Mouse (Mus musculus) mesoderm, embryonic 11.5 days (tissue): ENCODE measurements around the gene Ccdc30.

ENCODE experiments used
- DNase-seq: peaks from one replicate; pipeline ENCODE4 v3.0.0-alpha.2; 2012; ENCODE audit warnings: low read depth, low spot score

Ccdc30 gene

DNA sequence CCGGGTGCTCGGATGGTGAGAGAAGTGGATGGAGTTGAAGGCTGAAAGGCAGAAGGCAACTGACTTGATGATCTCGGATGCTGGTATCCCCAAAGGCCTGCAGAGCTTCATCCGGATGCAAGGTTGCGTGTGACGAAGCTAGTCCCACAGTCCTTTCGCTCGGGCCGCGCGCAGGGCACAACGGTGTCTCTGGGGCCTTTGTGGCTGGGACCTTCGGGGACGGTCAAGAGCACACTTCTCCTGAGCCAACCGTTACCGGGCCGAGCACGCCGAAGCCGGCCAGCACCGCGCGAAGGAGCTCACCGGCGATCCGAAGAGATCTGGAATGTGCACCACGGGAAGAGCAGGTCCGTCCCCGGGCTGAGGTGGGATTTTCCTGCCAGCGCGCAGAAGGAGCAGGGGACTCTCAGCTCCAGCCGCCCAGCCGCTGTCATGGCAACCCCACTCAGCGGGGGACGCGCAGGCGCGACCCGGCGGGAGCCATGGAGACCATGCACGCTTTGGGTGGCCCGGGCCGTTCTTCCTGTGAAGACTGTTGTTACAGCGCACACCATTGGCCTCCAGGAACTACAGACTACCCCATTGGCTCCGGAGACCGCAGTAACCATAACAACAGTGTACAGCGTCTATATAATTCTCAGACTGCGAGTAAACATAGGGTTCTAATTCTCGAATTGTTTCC, at the start of gene Ccdc30:
Gene Ccdc30, minus strand, starts transcription at position 450 of the 682 bp plus-strand sequence.
- peak; percentile 97 for DNase-seq

- no peak for DNase-seq
Measured at GRCm38 (mm10) chr4:119463756-119464419, 48.6 kb upstream of the Ccdc30 start.

- DNase-seq = peak; percentile 68
Measured at GRCm38 (mm10) chr4:119462858-119463755, 47.8 kb upstream of the Ccdc30 start.

- DNase-seq = no peak
Measured at GRCm38 (mm10) chr4:119462457-119462856, 47.1 kb upstream of the Ccdc30 start.

- no peak for DNase-seq
Measured at GRCm38 (mm10) chr4:119460728-119461141, 45.4 kb upstream of the Ccdc30 start.

DNA sequence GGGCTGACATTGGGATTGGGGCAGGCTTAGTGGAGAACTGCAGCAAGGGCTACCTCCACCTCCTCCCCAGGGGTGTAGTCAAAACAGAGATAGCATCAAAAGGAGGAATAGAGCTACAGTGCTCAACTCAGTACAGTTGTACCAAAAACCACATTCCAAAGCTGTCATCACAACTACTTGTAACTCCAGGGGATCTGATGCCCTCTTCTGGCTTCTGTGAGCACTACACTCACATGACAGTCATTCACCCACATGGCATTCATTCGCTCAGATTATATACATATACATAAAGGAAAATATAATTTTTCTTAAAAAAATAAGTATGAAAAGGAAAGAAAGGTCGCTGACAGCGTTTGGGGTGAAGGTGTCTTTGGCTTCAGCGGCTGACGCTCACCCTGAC, 45.0 kb upstream of the Ccdc30 start:
- peak; percentile 30 for DNase-seq

DNA sequence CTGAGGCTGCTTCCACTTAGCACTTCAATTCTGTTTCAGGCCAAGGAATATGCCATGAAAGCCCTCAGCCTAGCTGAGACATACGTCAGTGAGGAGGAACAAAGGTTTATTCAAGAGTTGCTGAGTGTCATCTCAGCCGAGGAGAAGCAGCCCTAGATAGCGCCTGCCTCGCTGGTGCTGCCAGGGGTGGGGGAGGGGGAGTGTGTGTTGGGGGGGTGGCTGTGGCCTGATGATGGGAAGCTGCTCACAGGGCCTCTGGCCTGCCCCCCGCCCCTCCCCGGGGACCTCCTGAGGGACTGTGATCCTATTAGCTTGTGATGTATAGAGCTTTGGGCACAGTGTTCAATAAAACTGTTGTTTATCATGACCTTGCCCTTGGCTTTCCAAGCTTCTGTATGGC, 38.2 kb upstream of the Ccdc30 start:
- DNase-seq = peak; percentile 48

DNA sequence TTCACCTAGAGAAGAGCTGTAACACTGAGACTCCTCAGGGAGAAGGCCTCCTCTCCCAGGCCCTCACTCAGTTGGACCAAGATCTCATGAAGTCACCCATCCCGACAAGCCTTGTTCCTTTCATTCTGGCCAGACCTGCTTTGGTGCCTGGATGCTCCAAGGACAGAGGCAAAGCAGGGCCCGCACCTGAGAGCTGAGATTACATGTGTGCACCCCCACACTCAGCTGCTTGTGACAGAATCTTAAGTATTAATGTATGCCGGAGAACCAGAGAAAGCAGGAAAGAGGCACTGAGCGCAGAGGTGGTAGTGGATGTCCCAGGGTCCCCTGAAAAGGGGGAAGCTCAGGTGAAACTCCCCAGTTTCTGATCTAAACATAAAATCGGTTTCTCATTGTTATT, 37.8 kb upstream of the Ccdc30 start:
- no peak for DNase-seq

GRCm38 (mm10) chr4:119450436-119450835, 35.1 kb upstream of the Ccdc30 start:
- DNase-seq = no peak

DNA sequence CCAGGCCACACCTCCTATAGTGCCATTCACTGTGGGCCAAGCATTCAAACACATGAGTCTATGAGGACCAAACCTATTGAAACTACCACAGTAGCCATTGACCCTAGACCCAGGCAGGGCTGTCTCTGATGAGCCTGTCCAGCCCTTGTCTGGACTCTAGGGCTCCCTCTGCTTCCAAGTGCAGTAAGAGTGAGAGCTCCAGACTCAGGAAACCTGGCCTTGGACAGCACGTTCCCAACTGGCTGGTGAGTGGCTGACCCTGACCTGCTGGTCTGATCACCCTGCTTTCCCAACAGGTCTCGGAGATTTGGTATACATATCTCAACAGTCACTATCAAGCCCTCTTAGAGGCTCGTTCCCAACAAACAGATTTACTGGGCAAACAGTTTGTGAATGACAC, 32.5 kb upstream of the Ccdc30 start:
- DNase-seq = no peak

- DNase-seq = no peak
Measured at GRCm38 (mm10) chr4:119447261-119447660, 31.9 kb upstream of the Ccdc30 start.

DNA sequence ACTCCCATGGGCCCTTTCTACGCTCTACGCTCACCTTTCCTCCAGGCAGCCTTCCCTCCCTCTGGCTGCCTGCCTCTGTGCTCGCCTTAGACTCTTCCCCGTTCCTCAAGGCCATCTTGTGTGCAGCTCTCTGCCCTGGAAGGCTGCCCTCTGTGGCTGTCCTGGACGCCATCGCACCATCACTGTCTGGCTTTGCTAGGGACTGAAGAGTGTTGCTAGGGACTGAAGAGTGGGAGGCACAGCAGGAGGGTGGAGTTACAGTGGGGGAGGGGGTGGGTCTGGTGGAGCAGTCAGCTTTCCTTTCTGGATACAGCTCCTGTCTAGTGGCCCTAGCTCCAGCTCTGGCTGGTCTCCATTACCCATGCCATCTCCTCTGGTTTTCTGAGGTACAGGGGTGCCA, 27.2 kb upstream of the Ccdc30 start:
- DNase-seq = no peak

DNA sequence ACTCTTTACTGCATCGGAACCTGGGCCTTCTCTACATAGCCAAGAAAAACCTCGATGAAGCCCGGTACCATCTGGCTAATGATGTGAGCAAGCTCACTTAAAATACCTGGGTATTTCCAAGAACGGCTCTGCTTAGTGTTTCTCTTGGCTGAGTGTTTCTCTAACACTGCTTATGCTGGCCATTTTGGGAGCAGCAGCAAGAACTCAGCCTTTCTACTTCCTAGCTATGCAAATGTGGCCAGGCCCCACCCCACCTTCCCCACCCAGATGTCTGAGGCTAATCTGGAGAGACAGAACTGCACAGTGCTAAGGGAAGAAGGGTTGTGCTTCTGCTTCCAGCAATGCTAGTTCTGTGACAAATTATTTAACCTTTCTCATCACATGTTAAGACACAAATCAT, 26.5 kb upstream of the Ccdc30 start:
- DNase-seq = no peak

GRCm38 (mm10) chr4:119437936-119438335, 22.6 kb upstream of the Ccdc30 start:
- DNase-seq = no peak

- no peak for DNase-seq
Measured at GRCm38 (mm10) chr4:119430678-119431077, 15.4 kb upstream of the Ccdc30 start.

- no peak for DNase-seq
Measured at GRCm38 (mm10) chr4:119427680-119428079, 12.4 kb upstream of the Ccdc30 start.

DNA sequence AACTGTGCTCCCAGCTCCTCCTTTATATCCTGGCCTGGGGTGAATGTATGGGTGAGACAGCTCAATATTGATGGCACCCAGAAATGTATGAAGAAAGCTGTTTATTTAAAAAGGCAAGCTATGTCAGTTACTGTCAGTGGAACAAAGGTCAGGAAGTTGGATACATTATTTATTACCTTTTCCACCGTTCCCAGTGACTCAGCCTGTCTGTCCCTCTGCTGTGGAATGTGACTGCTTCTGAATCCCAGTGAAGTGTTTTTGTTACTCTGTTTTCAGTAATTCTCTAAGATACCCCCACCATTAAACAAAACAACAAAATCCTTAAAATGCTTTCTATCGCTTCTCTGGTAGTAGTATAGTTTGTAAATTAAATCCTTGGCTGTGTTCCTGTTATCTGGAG, 10.3 kb upstream of the Ccdc30 start:
- no peak for DNase-seq

GRCm38 (mm10) chr4:119425077-119425476, 9.8 kb upstream of the Ccdc30 start:
- no peak for DNase-seq

DNA sequence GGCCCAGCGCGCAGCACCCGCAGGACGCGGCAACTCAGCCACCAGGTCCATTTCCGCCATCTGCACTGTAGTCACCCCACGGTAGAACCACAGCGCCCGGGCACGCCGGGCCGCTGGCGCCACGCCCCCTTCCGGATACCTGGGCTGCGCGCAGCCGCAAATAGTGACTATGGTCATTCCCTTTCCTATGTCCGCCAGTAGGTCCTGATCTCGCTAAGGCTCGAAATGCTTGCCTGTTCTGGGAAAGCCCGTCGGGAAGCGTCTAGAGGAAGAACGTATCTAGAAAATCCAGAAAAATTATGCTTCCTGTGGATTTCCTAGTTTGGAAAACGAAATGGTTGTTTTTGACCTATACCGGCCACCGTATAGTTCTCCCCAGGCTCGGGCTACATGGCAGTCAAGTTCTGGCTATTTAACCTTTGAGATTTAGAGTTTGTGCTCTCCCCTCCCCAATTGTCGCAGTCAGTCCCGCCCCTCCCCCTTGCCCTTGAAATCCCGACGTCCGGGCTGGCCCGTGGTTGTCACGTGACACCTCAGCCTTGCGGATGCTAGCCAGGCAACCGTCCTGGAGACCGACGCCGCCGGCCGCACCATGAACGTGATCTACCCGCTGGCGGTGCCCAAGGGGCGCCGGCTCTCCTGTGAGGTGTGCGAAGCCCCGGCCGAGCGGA, 7.1 kb upstream of the Ccdc30 start, which contains the start of the genes Ppcs and Zmynd12:
Gene Ppcs, minus strand, starts transcription at position 127 of the 671 bp plus-strand sequence.
Gene Zmynd12, plus strand, starts transcription at position 521 of the 671 bp plus-strand sequence.
- peak; percentile 95 for DNase-seq

DNA sequence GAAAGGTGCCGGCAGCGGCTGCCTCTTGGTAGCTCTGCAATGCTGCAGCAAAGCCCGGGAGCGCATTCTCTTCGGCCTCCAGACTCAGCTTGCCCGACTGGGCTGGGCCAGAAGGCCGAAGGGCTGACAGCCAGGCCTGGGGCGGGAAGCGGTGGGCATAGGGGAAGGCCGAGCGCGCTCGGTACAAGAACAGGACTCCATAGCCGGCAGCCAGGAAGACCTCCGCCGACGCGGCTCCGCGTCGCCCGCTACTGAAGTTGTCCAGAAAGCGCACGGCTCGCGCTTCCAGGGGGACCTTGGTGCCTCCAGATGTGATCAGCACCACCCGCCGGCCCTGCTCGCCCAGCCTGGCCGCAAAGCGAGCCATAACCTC, 6.6 kb upstream of the Ccdc30 start:
- DNase-seq = no peak

- DNase-seq = no peak
Measured at GRCm38 (mm10) chr4:119421191-119421590, 5.9 kb upstream of the Ccdc30 start.

- no peak for DNase-seq
Measured at GRCm38 (mm10) chr4:119417894-119418293, 2.6 kb upstream of the Ccdc30 start.
